Mouse (Mus musculus) heart, postnatal 14 days (tissue): Measurements from ENCODE around the gene Tm9sf2. TPM values are rescaled to one million over a fixed set of nuclear protein-coding genes. Genes with fewer than 3 reads are reported as not detected.
A peak's percentile ranks its signal among the peaks of the same experiment; 100 is the strongest.
"Not testable (repeated sequence)": the region's sequence is repeated elsewhere in the genome, so short reads cannot be mapped to it uniquely, and the experiment has no call there.

Experiments used
- DNase-seq, 2 experiments: peaks; one replicate each; pipeline ENCODE4 v3.0.0; 2021 to 2022
- intact Hi-C: fragments of 180-260 bp; cut with DNase I; formaldehyde crosslinking; loops from one replicate; pipeline ENCODE4 v1.15.1; 2025
- long read RNA-seq, 2 experiments: library from polyadenylated mRNA; stranded (forward); transcript quantifications; one replicate each; pipeline ENCODE4 v2.0.0; 2021
- total RNA-seq, 2 experiments: library from RNA; stranded (reverse); gene quantifications; 2 replicates each; pipeline ENCODE4 v1.2.3; 2021

The Tm9sf2 gene
- total RNA-seq: 100 to 1,000 TPM; 111 to 112 TPM
- long read RNA-seq, experiment 1, transcript Tm9sf2-201 (17 exons, 3,107 nt): major isoform, 268 of 295 reads
- long read RNA-seq, experiment 1, partial matches to known transcripts: 15 of 295 reads
- long read RNA-seq, experiment 1, other reads (novel, unspliced or antisense): 12 of 295 reads
- long read RNA-seq, experiment 2, transcript Tm9sf2-201 (17 exons, 3,107 nt): major isoform, 275 of 303 reads
- long read RNA-seq, experiment 2, partial matches to known transcripts: 11 of 303 reads
- long read RNA-seq, experiment 2, other reads (novel, unspliced or antisense): 17 of 303 reads

DNA sequence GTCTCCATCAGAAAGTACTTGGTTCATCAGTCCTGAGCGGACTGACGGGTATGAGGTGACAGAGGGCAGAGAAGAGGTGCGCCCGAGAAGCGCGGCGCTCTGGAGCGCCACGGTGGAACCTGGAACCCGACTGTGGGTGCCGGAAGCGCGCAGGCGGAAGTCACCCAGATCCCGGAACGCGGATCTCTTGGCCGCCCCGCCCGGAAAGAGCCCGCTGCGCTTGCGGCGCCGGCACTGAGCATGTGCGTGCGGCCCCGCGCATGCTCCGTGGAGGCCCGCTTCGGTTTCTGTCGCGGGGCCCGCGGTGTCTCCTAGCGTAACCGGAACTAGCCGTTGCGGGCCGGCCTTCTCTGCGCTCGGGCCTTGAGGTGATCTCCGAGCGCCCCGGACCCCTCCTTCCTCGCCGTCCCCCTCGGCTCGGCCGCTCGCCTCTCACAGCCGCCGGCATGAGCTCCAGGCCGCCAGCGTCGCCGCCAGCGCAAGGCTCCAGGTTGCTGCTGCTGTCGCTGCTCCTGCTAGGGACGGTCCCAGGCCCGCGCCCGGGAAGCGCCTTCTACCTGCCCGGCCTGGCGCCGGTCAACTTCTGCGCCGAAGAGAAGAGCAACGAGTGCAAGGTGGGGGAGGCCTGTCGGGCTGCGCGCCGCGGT is at the start of gene Tm9sf2:
Gene Tm9sf2 (plus strand): TSS at position 217 of the 647 bp plus-strand sequence.
- intact Hi-C loops: loop anchor here (5.0 kb wide), 1 partner anchor 35 kb away; no protein-coding TSS in a partner anchor
- peak; percentile 97 for DNase-seq

DNA sequence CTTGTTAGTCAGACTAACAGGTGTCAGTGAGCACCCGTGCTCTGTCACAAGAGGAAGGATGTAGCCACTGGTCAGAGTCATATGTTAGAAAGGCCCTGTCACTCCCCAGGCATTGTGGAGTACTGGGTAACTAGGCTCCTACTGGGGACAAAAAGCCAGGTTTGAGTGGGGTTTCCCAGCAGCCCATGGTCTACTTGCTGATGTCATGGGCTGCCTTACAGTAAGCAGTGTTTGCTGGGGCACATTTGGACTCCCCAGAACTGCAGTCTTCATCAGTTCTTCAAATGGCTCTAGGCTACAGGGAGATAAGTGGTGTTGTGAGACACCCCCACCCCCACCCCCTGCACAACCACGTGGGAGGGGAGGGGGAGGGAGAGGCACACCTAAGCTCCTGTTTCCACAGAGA is 48.9 kb upstream of the Tm9sf2 start:
- intact Hi-C loops: loop anchor here (5.0 kb wide), 1 partner anchor 66 kb away; no protein-coding TSS in a partner anchor
- DNase-seq: no peak

DNA sequence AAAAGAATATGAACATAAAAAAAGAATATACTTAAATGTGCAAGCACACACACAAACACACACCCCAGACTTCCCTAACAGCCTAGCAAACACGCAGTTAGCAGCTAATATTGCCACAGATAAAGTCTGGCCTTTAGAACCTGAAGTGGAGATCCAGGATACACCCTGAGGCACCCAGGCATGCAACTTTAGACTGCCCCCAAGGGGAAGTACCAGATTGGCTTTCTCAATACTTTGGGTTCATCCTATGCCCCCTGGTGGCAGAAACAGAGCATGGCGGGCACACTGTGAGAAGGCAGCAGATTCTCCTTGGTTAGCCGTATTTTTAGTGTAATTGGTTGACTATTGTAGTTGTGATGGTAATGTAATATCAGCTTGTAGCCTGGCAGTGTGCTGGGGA is 46.2 kb upstream of the Tm9sf2 start:
- DNase-seq: peak; percentile 80 to 90
- intact Hi-C loops: loop anchor here (1.0 to 2.0 kb wide), 2 partner anchors 132 to 196 kb away; no protein-coding TSS in a partner anchor

DNA sequence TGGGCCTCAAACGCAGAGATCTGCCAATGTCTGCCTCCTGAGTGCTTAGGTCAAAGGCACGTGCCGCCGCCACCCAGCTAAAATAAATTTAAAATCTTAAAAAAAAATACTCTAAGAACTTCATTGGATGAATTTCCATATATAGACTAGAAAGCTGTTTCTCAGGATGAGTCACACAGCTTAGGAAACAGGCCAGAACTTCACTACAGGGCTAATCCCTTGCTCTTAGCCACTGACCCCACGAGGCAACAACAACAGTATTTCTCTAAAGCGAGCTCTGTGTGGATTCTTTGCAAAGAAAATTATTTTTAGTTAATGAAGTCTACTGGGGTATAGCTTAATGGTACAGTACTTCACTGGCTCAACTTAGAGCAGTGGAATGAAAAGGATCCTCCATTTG is 45.5 kb upstream of the Tm9sf2 start:
- no peak for DNase-seq
- intact Hi-C loops: loop anchor here (2.0 kb wide), 1 partner anchor 197 kb away; no protein-coding TSS in a partner anchor

DNA sequence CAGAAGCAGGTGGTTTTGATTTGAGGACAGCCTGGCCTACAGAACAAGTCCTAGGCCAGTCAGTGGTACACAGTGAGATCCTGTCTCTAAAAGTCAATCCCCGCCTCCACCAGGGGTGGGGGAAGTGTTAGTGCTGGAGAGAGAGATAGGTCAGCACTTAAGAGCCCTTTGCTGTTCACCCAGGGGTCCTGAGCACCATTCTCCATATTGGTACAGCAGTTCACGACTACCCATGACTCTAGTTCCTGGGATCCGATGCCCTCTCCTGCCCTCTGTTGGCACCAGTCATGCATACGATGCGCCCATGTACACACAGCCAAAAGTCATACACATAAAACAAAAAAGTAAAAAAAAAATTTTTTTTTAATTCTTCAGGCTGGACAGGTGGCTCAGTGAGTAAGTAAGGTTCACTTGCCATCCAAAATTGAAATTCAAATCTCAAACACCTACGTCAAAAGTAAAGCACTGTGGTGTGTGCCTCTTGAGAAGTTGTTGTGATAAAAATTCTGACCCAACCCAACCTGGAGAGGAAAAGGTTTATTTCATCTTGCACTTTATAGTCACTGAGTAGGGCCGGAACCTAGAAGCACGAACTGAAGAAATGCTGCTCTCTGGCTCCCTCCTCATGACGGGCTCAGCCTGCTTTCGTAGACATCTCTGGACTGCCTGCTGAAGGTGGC is 44.3 kb upstream of the Tm9sf2 start:
- intact Hi-C loops: no loop called here
- no peak for DNase-seq

DNA sequence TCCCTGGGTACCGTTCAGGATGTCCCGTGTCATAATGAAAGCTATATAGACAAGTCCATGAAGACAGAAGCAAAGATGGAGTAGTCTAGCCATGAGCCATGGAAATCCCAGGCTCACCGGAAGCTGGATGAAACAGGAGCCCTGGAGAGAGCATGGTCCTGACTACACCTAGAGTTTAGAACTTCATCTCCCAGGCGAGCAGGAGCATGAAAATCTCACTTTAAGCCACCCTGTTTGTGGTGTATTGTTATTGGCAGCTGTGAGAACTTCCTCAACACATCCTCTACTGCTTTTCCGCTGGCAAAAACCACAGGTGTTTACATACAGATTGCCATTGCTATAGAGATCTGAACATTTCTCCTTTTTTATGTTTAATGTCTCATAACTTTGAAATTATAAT is 43.2 kb upstream of the Tm9sf2 start:
- no peak for DNase-seq
- intact Hi-C loops: no loop called here

DNA sequence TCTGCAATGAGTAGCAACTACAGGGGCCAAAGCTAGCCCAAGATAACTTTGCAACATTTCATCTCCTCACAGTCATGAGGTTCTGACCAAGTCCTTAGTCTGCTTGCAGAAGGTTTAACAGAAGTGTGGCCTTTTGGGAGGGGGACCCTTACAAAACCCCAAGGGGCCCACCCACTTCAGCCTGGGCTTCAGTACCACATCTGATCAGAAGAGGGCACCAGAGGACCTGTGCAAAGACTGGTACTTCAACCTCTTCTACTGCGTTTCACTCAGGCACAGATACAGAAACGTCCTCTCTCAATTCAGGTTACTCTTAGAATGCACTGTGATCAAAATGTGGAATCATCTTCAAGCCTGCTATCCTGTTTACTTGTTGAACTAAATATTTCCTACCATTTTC is 42.3 kb upstream of the Tm9sf2 start:
- peak; percentile 71 to 85 for DNase-seq
- intact Hi-C loops: loop anchor here (2.0 kb wide), 1 partner anchor 66 kb away; no protein-coding TSS in a partner anchor

DNA sequence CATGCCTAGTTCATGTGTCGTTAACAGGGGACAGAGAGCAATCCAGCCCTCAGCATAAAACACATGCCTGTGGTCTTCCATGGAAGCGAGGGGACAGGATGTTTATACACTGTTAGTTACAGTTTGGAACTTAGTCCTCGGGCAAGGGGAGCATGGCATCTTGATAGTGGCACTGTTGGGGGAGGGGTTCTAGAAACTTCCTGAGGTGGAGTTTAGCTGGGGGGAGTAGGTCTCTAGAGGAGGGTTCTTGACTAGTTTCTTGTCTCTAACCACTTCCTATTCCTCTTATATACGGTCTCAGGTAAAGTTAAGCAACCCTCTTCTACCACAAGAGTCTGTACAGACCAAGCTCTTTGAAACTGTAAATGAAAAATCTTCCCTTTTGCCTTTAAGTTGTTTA is 40.6 kb upstream of the Tm9sf2 start:
- no peak for DNase-seq
- intact Hi-C loops: no loop called here

DNA sequence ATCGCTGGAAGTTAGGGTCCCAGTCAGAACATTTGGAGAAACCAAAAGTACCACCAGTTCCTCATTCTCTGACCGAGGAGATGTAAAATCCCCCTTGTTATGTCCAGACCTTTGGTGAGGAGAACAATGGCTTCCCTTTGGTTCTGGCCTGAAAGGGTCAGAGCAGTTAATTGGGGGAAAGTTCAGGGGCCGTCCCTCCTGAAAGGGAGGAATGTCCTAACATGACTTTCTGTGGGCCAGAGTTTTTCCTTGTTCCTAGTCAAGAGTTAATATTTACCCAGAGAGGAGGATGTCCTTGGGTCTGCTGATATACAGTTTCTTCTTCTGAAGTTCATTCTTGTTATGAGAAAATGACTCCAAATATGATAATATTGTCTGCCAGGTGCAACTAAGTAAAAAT is 38.8 kb upstream of the Tm9sf2 start:
- DNase-seq, intact Hi-C loops: not testable (repeated sequence)

DNA sequence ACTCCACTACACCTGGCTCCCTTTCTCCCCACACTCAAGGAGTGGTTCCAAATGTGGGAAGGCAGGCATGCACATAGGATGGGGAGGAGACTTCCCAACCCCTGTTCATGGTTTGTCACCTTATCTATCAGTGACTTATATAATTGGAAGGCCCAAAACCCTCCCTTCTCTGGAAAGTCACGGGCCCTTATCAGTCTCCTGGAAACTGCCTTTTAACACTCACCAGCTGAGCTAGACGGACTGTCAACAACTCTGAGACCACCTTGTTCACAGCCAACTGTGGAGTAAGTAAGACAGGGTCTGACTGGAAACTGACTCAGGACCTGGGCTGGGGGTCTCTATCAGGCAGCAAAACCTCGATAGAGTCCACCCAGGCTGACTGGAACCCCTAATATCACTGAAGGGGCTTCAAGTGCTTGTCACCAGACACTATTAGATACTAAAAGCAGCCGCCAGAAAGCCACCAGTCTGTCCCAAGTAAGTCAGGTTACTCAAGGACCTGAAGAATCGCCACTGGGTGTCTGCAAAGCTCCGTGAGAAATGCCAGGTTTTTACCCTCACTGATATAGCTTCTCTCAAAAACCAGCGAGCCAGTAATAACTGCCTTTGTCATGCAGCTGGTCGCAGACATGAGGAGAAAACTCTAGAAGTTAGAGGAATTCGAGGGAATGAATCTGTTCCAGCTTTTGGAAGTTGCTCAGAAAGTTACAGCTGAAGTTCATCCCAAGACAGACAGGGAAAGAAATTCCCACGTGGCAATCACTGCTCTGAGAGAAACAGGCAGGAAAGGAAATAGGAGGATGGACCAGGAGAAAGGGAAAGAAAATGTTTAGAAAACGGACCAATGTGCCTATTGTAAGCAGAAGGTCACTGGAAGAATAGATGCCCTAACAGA is 37.8 kb upstream of the Tm9sf2 start:
- intact Hi-C loops: no loop called here
- DNase-seq: peak in 1 of 2 experiments; percentile 33

DNA sequence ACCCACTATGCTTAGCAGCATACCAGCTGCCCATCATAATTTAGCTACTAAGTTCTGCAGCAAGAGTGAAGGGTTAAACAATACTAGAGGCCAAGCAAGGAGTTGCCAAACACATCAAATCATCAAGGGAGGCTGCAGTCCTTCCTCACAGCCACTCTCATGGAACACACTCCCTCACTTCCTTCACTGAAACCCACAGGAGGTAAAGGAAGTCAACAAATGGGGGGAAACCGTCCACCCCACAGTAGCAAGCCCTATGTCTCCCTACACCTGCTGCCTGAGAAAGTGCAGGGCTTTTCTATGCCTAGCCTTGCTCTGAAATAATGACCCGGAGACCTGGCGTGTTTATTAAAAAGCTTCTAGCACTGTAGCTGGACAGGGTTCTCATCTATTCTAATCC is 36.9 kb upstream of the Tm9sf2 start:
- intact Hi-C loops: loop anchor here (5.0 kb wide), 1 partner anchor 37 kb away; the partner anchor contains the start of gene Tm9sf2

DNA sequence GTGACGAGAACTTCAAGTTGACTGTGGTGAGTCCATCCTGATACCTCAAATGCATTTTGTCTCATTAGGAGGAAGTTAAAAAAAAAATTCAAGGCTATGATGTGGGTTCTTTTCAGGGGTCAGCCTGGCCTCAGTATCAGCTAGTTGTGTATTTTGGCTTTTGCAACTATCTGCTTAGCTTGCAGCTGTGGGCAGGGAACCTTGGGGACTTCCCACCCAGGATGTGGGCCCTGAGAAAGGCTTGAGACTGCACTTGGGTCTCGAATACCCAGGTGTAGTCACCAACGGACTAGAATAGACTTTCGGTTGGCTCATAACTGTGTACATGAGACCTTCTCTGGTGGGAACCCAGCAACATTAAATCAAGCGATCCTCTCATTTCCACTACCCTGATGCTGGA is 33.4 kb upstream of the Tm9sf2 start:
- intact Hi-C loops: loop anchor here (5.0 kb wide), 1 partner anchor 34 kb away; the partner anchor contains the start of gene Tm9sf2
- no peak for DNase-seq

More for the DNA sequence above, 36.9 kb upstream of the Tm9sf2 start:
- DNase-seq: no peak

DNA sequence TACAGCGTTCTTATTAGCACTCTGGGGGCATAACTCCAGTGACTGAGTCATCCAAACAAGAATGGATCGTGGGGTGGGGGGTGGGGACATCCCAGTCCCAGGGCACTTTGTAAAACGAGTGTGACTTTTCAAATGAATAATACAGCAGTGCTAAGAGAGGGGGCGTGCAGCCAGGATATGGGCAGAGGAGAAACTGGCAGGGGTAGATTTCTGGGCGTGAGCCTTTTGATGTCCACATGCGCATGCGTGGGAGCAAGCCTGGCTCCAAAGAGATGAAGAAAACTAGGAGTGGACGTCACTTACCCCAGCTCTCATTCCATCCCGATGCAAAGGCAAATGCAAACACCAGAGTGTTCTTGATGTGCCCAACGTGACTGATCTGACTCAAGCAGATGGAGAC is 32.5 kb upstream of the Tm9sf2 start:
- intact Hi-C loops: loop anchor here (5.0 kb wide), 1 partner anchor 33 kb away; the partner anchor contains the start of gene Tm9sf2
- peak; percentile 9 to 32 for DNase-seq

DNA sequence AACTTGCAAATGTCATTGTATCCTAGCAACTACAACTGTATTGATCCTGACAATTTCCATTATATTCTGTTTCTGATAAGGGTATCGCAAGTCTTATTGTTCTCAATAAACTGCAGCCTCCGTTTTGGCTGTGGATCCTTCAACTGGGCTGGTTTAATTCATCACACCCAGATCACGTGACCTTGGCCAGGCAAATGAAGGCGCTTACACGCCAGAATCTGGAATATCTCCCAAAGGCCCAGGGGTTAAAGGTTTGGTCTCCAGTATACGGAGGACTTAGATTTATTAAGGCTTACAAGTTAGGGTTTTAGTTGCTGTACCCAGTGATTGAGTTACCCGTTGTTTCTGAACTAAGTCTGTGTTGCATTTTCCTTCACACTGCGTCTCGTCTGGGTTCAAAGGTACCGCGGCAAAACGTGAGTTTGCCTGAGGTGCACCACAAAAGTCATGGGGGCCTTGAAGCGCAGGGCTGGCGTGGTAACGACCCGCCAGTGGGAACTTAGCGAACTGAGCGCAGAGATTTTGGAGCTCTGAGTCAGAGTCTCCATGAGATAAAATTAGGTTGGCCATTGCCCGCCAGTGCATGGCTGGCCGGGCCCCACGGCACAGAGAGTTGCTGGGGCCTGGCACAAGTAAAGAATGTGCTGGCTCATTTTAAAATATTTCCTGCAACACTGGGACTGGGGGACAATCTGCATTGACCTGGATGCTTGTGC is 31.2 kb upstream of the Tm9sf2 start:
- DNase-seq: peak; percentile 36 to 44
- intact Hi-C loops: no loop called here

DNA sequence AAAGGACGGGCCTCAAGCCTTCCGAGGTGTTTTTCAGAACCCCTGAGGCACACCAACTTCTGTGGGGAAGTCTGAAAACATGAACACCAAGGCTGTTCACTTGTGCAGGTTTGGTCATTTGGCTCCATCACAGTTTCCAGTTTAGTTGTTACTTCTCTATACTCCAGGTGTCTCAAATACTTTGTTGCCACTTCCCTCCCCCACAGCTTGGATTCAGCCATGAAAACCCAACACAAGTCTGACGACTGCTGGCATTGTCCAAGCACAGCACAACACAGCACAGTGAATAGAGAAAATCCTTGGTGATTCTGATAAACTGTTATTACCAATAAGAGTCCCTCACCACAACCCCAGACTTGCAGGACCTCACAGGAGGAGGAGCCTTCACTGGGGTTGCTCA is 29.8 kb upstream of the Tm9sf2 start:
- intact Hi-C loops: no loop called here
- no peak for DNase-seq

DNA sequence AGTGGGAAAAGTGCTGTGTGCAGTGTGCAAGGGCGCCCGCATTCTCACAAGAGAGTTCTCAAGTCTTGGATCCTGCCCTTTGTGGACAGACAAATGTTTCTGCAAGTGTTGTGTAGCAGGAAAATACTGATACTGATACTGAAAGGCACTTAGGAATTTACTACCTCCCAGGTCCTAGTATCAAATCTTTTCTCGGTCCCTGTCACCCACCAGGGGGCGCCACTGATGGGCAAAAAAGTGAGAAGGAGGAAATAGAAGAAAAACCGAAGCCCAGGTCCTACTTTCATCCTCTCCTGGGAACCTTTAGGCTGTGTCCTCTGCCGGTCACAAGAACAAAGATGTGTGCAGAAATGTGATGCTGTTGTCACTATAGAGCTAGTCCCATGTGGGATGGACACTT is 27.4 kb upstream of the Tm9sf2 start:
- intact Hi-C loops: no loop called here
- peak; percentile 54 to 67 for DNase-seq

DNA sequence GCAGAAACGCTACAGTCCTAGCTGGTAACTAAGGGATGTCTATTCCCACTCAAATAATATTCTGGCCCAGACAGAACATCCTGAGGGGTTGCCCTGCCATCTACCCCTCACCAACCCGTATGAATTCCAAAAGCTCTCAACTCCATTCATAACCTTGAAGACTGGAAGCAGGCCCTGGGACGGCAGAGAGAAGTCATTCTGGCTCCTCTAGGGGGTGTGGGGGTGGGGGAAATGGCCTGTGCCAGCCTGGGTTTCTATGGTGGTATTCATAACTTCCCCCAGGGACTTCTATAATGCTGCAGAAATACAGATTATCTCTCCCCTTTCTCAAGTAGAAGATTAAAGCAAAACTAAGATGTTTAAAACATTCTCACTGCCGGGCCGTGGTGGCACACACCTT is 26.9 kb upstream of the Tm9sf2 start:
- DNase-seq: no peak
- intact Hi-C loops: no loop called here

DNA sequence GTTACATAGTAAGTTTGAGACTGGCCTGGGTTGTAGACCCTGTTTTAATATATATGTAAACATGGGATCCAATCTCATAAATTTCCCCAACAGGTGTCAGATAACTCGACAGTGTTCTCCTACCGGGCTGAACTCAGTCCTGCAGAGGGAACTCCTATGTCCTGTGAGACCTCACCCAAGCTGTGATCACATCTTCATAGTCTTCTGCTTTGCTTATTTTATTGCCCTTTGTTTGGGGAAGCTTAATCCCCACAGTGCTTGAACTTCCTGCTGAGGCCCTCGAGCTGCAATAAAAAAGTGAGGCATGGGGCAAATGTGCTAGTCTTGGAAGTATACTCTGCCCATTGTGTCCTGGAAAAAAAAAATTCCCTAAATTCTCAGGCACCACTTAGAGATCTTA is 25.5 kb upstream of the Tm9sf2 start:
- DNase-seq: no peak
- intact Hi-C loops: no loop called here

DNA sequence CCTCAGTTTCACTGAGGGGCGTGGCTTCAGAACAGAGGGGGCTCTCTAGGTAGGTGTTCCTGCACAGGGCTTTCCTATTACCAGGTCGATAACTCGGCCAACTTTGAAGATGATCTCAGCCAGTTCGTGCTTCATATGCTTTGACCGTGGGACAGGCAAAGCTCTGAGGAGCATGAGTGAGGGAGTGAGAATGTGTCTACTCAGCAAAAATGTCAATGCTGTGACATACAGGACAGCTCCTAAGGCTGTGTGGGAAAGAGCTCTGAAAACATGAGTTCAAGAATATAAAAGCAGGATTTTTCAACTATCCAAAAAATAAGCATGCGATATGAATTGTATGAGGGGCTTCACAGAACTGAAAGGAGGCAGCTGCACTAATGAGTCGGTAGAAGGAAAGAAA is 23.3 kb upstream of the Tm9sf2 start:
- DNase-seq: no peak
- intact Hi-C loops: no loop called here
